Mouse (Mus musculus) liver, adult 2 months (tissue): ENCODE results near the gene Fat2.

Experiments
- CTCF ChIP-seq: fragments of 200-500 bp; IDR thresholded peaks from 2 replicates; pipeline ENCODE4 v1.5.1; 2011; ENCODE audit warnings: low read depth, low read length, control low read depth
- POLR2A ChIP-seq: fragments of 200-500 bp; IDR thresholded peaks from 2 replicates; pipeline ENCODE4 v1.6.1; 2011; ENCODE audit warnings: low read length, control low read depth; ENCODE audit not compliant: insufficient read depth; ENCODE audit errors: extremely low read depth

- TF ChIP-seq CTCF (no peak), POLR2A (no peak)
These were observed 4.4 kb upstream of the Fat2 start for GRCm38 (mm10) chr11:55340789-55341188.
